Mouse (Mus musculus): ENCODE data around the gene Ehd1. TPM values are rescaled to one million over a fixed set of nuclear protein-coding genes. Genes with fewer than 3 reads are reported as not detected.

Ehd1 gene
- polyA plus RNA-seq, 1 experiment from 2014 or later, result 60.0 TPM

GRCm38 (mm10) chr19:6331178-6331577, 54.7 kb downstream of the Ehd1 start:
- no peaks in the 10 kb centered on the region for H3K27me3 ChIP-seq (ENCODE audit: control insufficient read depth, insufficient read depth, low read length)
- H3K36me3 ChIP-seq (ENCODE audit: control insufficient read depth, insufficient read depth, low read length), result no peaks in the 10 kb centered on the region
- H3K4me2 ChIP-seq (ENCODE audit: low read length), result peak overlapping the region; percentile 56
- H3K9ac ChIP-seq (ENCODE audit: low read length), result peak overlapping the region; percentile 67
- peak overlapping the region in 1 of 2 experiments; percentile 22; a peak in 1 of 4 replicates for H3K4me3 ChIP-seq (ENCODE audit: control insufficient read depth in 1 of 2, insufficient read depth in 1 of 2, low read depth in 1 of 2, low read length in 2 of 2)
- ATAC-seq (ENCODE audit: insufficient number of reproducible peaks, insufficient read depth, low FRiP score, low read depth), result no peak
- WGBS, result 46% methylated on average over 5 of the region's 5 CpGs
- peaks cover 11 to 14% of the 10 kb centered on the region in 2 experiments for H3K4me1 ChIP-seq (ENCODE audit: control insufficient read depth in 2 of 2, insufficient read depth in 2 of 2, low read length in 2 of 2)
- no peaks in the 10 kb centered on the region for H3K9me3 ChIP-seq (ENCODE audit: control insufficient read depth, low read length)
- no peak overlapping the region for H3K27ac ChIP-seq (replicated peaks in 1 of 2; ENCODE audit: control insufficient read depth in 1 of 2, insufficient read depth in 1 of 2, low read depth in 2 of 2, low read length in 2 of 2)

GRCm38 (mm10) chr19:6331719-6332516, 55.4 kb downstream of the Ehd1 start:
- H3K27ac ChIP-seq (replicated peaks in 1 of 2; ENCODE audit: control insufficient read depth in 1 of 2, insufficient read depth in 1 of 2, low read depth in 2 of 2, low read length in 2 of 2), result no peak overlapping the region

GRCm38 (mm10) chr19:6333761-6334595, 57.5 kb downstream of the Ehd1 start:
- peaks cover 18 to 21% of the 10 kb centered on the region in 2 experiments for H3K4me1 ChIP-seq (ENCODE audit: control insufficient read depth in 2 of 2, insufficient read depth in 2 of 2, low read length in 2 of 2)
- H3K36me3 ChIP-seq (ENCODE audit: control insufficient read depth, insufficient read depth, low read length), result peaks cover 24% of the 10 kb centered on the region
- ATAC-seq (ENCODE audit: insufficient number of reproducible peaks, insufficient read depth, low FRiP score, low read depth), result 0 out of 2 replicates have a peak, but pooled peaks have one; percentile 1
- H3K4me3 ChIP-seq (ENCODE audit: control insufficient read depth in 1 of 2, insufficient read depth in 1 of 2, low read depth in 1 of 2, low read length in 2 of 2), result peak overlapping the region; percentile 25 to 93
- H3K27me3 ChIP-seq (ENCODE audit: control insufficient read depth, insufficient read depth, low read length), result no peaks in the 10 kb centered on the region
- WGBS, result 69% methylated on average over 9 of the region's 9 CpGs
- H3K9ac ChIP-seq (ENCODE audit: low read length), result peak overlapping the region; percentile 59; the same call in 1 of the 2 replicates
- H3K9me3 ChIP-seq (ENCODE audit: control insufficient read depth, low read length), result no peaks in the 10 kb centered on the region
- peak overlapping the region; percentile 79 to 92 for H3K27ac ChIP-seq (replicated peaks in 1 of 2; ENCODE audit: control insufficient read depth in 1 of 2, insufficient read depth in 1 of 2, low read depth in 2 of 2, low read length in 2 of 2)
- peak overlapping the region; percentile 94 for H3K4me2 ChIP-seq (ENCODE audit: low read length)

More at GRCm38 (mm10) chr19:6331719-6332516, 55.4 kb downstream of the Ehd1 start:
- Histone ChIP-seq H3K4me1 (ENCODE audit: control insufficient read depth in 2 of 2, insufficient read depth in 2 of 2, low read length in 2 of 2) (peaks cover 18 to 21% of the 10 kb centered on the region in 2 experiments), H3K27me3 (ENCODE audit: control insufficient read depth, insufficient read depth, low read length) (no peaks in the 10 kb centered on the region), H3K36me3 (ENCODE audit: control insufficient read depth, insufficient read depth, low read length) (peaks cover 3% of the 10 kb centered on the region), H3K9ac (ENCODE audit: low read length) (peak overlapping the region; percentile 67), H3K9me3 (ENCODE audit: control insufficient read depth, low read length) (no peaks in the 10 kb centered on the region), H3K4me3 (ENCODE audit: control insufficient read depth in 1 of 2, insufficient read depth in 1 of 2, low read depth in 1 of 2, low read length in 2 of 2) (peak overlapping the region in 1 of 2 experiments; percentile 22; a peak in 2 of 4 replicates), H3K4me2 (ENCODE audit: low read length) (peak overlapping the region; percentile 56)
- ATAC-seq (ENCODE audit: insufficient number of reproducible peaks, insufficient read depth, low FRiP score, low read depth), result no peak
- WGBS, result 20% methylated on average over 13 of the region's 13 CpGs

- peak within 1 kb of the TSS; percentile 94 for H3K4me2 ChIP-seq (ENCODE audit: low read length)
- H3K4me3 ChIP-seq (ENCODE audit: control insufficient read depth in 1 of 2, insufficient read depth in 1 of 2, low read depth in 1 of 2, low read length in 2 of 2), result peak within 1 kb of the TSS; percentile 67 to 93
- peak; percentile 90 for ATAC-seq (ENCODE audit: insufficient number of reproducible peaks, insufficient read depth, low FRiP score, low read depth)
Measured at GRCm38 (mm10) chr19:6334673-6335457, 58.3 kb downstream of the Ehd1 start, which contains the start of gene Men1. TSS of gene Men1 (plus strand) at chr19:6334979.

GRCm38 (mm10) chr19:6335458-6335827, 58.9 kb downstream of the Ehd1 start:
- peak overlapping the region; percentile 67 to 93 for H3K4me3 ChIP-seq (ENCODE audit: control insufficient read depth in 1 of 2, insufficient read depth in 1 of 2, low read depth in 1 of 2, low read length in 2 of 2)
- 1% methylated on average over 25 of the region's 25 CpGs for WGBS
- H3K9ac ChIP-seq (ENCODE audit: low read length), result peak overlapping the region; percentile 92
- peak overlapping the region in 1 of 2 experiments; percentile 72; a peak in 2 of 4 replicates for H3K27ac ChIP-seq (replicated peaks in 1 of 2; ENCODE audit: control insufficient read depth in 1 of 2, insufficient read depth in 1 of 2, low read depth in 2 of 2, low read length in 2 of 2)
- H3K36me3 ChIP-seq (ENCODE audit: control insufficient read depth, insufficient read depth, low read length), result peaks cover 38% of the 10 kb centered on the region
- peaks cover 23 to 24% of the 10 kb centered on the region in 2 experiments for H3K4me1 ChIP-seq (ENCODE audit: control insufficient read depth in 2 of 2, insufficient read depth in 2 of 2, low read length in 2 of 2)
- ATAC-seq (ENCODE audit: insufficient number of reproducible peaks, insufficient read depth, low FRiP score, low read depth), result no peak
- H3K9me3 ChIP-seq (ENCODE audit: control insufficient read depth, low read length), result no peaks in the 10 kb centered on the region
- H3K27me3 ChIP-seq (ENCODE audit: control insufficient read depth, insufficient read depth, low read length), result no peaks in the 10 kb centered on the region
- H3K4me2 ChIP-seq (ENCODE audit: low read length), result peak overlapping the region; percentile 94

More at GRCm38 (mm10) chr19:6334673-6335457, 58.3 kb downstream of the Ehd1 start, which contains the start of gene Men1:
- H3K27ac ChIP-seq (replicated peaks in 1 of 2; ENCODE audit: control insufficient read depth in 1 of 2, insufficient read depth in 1 of 2, low read depth in 2 of 2, low read length in 2 of 2), result peak within 1 kb of the TSS; percentile 79 to 92
- no peaks in the 10 kb centered on the region for H3K27me3 ChIP-seq (ENCODE audit: control insufficient read depth, insufficient read depth, low read length)
- under 1% methylated on average over 41 of the region's 43 CpGs for WGBS
- H3K36me3 ChIP-seq (ENCODE audit: control insufficient read depth, insufficient read depth, low read length), result peaks cover 33% of the 10 kb centered on the region
- H3K9me3 ChIP-seq (ENCODE audit: control insufficient read depth, low read length), result no peaks in the 10 kb centered on the region
- peaks cover 18 to 23% of the 10 kb centered on the region in 2 experiments for H3K4me1 ChIP-seq (ENCODE audit: control insufficient read depth in 2 of 2, insufficient read depth in 2 of 2, low read length in 2 of 2)
- peak within 1 kb of the TSS; percentile 92 for H3K9ac ChIP-seq (ENCODE audit: low read length)

GRCm38 (mm10) chr19:6336920-6337319, 60.4 kb downstream of the Ehd1 start:
- Histone ChIP-seq H3K9me3 (ENCODE audit: control insufficient read depth, low read length) (no peaks in the 10 kb centered on the region), H3K4me3 (ENCODE audit: control insufficient read depth in 1 of 2, insufficient read depth in 1 of 2, low read depth in 1 of 2, low read length in 2 of 2) (peak overlapping the region in 1 of 2 experiments; percentile 93; a peak in 1 of 4 replicates), H3K36me3 (ENCODE audit: control insufficient read depth, insufficient read depth, low read length) (peaks cover 38% of the 10 kb centered on the region), H3K27me3 (ENCODE audit: control insufficient read depth, insufficient read depth, low read length) (no peaks in the 10 kb centered on the region), H3K4me2 (ENCODE audit: low read length) (peak overlapping the region; percentile 94), H3K4me1 (ENCODE audit: control insufficient read depth in 2 of 2, insufficient read depth in 2 of 2, low read length in 2 of 2) (peaks cover 25% of the 10 kb centered on the region in 2 experiments), H3K27ac (replicated peaks in 1 of 2; ENCODE audit: control insufficient read depth in 1 of 2, insufficient read depth in 1 of 2, low read depth in 2 of 2, low read length in 2 of 2) (no peak overlapping the region), H3K9ac (ENCODE audit: low read length) (peak overlapping the region; percentile 92)
- no peak for ATAC-seq (ENCODE audit: insufficient number of reproducible peaks, insufficient read depth, low FRiP score, low read depth)
- 92% methylated on average over 10 of the region's 10 CpGs for WGBS

Measured in heart, embryonic 14.5 days (tissue).